Mouse (Mus musculus): Measurements from ENCODE around the gene Gpr155.

DNA sequence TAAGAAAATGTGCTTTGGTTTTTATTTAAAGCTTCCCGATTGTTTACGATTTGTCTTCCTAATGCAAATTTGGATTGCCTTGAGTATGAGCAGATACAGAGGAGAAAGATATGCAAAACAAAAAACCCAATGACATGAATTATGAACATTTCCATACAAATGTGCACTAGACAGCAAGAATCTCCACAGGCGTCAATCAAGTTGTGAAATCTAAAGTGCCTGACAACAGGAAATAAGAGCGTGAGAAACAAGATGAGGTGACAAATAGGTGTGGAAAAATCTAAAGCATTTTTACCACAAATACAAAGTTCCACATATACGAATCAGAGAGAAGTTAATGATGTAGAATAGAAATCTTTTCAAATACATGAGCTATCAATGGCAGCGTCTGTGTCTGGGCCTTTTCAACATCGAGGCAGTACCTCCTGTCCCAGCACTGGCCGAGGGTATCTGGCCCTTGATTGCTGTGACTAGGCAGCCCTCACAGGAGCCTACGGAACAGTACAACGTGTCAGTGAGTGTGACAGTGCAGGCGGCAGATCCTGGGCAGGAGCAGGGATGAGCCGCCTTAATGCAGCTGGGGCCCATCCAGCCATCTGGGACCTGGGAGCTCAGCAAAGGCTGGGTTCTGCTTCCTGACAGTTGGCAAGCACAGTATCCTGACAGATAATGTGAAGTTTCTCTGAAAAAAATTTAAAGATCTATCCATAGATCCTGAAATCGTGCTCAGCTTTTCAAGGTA lies 39.9 kb downstream of the Gpr155 start:
- no peak for TF ChIP-seq EP300 (IDR thresholded peaks at IDR 0.05; ENCODE audit: low read depth)
- TF ChIP-seq CTCF (IDR thresholded peaks at IDR 0.05; ENCODE audit: low read depth), result no peak
